Mouse (Mus musculus): ENCODE measurements around the gene Tln2. TPM values are rescaled to one million over a fixed set of nuclear protein-coding genes. Genes with fewer than 3 reads are reported as not detected.

Tln2 gene
- polyA plus RNA-seq, 1 experiment from 2014 or later, result 20.7 TPM

DNA sequence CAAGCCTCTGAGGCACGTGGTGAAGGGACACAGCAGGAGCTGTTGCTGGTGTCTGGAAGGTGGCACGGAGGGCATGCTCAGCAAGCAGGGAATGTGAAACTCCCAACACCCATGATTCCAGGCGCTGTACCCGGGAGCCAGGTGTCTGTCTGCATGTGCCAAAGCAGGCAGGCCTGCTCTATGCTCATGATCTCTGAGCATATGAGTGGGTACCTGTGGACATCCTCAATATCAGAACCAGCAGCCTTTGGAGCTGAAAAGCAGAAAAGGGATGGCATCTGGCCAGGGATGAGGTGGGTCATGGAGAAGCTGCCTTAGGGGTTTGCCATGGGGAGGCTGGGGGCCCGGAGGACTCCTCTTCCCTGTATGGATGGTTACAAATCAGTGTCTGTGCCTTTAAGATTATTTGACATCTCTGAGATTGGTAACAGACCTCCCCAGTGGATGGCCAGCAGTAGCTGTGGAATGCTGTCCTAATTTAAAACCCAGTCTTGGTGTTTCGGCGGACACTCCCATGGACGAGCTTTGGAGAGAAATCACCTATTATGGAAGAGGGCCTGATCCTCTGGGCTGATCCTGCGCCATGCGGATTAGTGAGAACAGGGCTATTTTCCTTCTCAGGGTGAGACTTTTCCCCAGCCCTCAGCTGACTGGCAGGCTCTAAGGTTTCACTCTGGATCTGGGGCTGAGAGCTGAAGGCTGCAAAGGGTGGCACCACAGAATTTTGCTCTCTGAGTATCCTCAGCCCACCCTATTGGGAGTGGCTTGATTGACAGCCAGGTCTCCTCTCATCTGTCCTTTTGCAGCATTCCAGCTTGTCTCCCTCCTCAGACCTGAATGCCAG lies 367.8 kb downstream of the Tln2 start:
- whole genome bisulfite sequencing, result 50% methylated on average over 10 of the region's 10 CpGs
- no peak for DNase-seq (ENCODE audit: low spot score)
- Histone ChIP-seq H3K4me3 (no peak overlapping the region), H3K4me1 (peaks cover 16% of the 10 kb centered on the region), H3K36me3 (no peaks in the 10 kb centered on the region), H3K27ac (replicated peaks) (0 out of 2 replicates have a peak overlapping the region, but pooled peaks have one; percentile 5), H3K9me3 (replicated peaks) (no peaks in the 10 kb centered on the region), H3K27me3 (ENCODE audit: low read depth, poor library complexity, severe bottlenecking) (no peaks in the 10 kb centered on the region)

DNA sequence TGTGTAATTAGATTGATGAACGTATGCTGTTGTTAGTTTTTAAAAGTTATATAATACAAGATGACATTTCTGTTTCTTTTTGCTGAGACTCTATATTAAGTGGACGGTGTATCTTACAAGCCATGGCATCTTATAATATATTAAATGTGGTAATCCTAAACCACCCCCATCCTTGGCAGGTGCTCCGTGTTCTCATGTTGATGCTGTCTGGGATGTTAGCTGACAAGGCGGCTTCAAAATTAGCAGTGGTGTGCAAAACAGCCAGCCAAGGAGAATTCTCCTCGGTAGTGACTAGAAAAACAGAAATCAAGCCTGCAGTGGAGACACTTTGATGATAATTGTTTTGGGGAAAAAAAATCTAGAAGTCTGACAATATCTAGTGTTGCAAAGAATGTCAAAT lies 371.8 kb downstream of the Tln2 start:
- Histone ChIP-seq H3K36me3 (no peaks in the 10 kb centered on the region), H3K27me3 (ENCODE audit: low read depth, poor library complexity, severe bottlenecking) (no peaks in the 10 kb centered on the region), H3K27ac (replicated peaks) (no peak overlapping the region), H3K9me3 (replicated peaks) (no peaks in the 10 kb centered on the region), H3K4me1 (peaks cover 12% of the 10 kb centered on the region), H3K4me3 (no peak overlapping the region)
- DNase-seq (ENCODE audit: low spot score), result no peak
- 92% methylated on average over 5 of the region's 5 CpGs for WGBS

DNA sequence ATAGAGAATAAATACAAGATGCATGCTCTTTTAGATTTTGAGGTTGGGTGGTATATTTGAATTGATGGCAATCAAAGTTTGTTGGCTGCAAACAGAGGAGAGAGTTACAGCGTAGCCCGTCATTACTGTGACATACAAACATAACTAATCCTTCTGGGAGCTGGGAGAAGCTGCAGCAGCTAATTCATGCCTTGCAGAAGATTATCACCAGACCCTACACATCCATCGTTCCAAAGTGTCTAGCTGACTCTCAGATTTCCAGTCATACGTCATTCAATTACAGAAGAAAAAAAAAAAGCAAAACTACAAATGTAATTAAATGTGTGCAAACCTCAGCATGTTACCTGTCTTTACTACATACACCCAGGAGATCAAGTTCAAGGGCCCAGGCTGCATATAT lies 372.3 kb downstream of the Tln2 start:
- 88% methylated on average over 4 of the region's 4 CpGs for WGBS
- Histone ChIP-seq H3K4me1 (peaks cover 14% of the 10 kb centered on the region), H3K27ac (replicated peaks) (no peak overlapping the region), H3K4me3 (no peak overlapping the region), H3K27me3 (ENCODE audit: low read depth, poor library complexity, severe bottlenecking) (no peaks in the 10 kb centered on the region), H3K36me3 (no peaks in the 10 kb centered on the region), H3K9me3 (replicated peaks) (no peaks in the 10 kb centered on the region)
- DNase-seq (ENCODE audit: low spot score), result no peak

DNA sequence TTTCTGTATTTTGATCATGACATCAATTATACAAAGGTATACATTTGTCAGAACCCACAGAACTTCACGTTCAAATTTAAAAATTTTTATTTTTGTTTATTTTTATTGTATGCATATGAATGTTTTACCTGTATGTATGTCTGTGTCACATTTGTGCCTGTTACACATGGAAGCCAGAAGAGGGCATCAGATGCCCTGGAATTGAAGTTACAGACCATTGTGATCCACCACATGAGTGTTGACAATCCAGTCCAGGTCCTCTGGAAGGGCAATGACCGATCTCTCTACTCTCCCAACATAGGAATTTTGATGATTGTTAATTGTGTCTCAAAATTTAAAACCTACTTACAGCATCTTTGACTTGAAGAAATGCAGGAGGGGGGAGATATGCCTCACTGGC lies 374.9 kb downstream of the Tln2 start:
- DNase-seq (ENCODE audit: low spot score), result no peak
- 81% methylated on average over 2 of the region's 2 CpGs for WGBS
- H3K4me3 ChIP-seq, result no peak overlapping the region
- 0 out of 2 replicates have a peak, but pooled peaks cover 5% of the 10 kb centered on the region for H3K4me1 ChIP-seq
- H3K9me3 ChIP-seq (replicated peaks), result no peaks in the 10 kb centered on the region
- no peaks in the 10 kb centered on the region for H3K27me3 ChIP-seq (ENCODE audit: low read depth, poor library complexity, severe bottlenecking)
- no peak overlapping the region for H3K27ac ChIP-seq (replicated peaks)
- H3K36me3 ChIP-seq, result no peaks in the 10 kb centered on the region

DNA sequence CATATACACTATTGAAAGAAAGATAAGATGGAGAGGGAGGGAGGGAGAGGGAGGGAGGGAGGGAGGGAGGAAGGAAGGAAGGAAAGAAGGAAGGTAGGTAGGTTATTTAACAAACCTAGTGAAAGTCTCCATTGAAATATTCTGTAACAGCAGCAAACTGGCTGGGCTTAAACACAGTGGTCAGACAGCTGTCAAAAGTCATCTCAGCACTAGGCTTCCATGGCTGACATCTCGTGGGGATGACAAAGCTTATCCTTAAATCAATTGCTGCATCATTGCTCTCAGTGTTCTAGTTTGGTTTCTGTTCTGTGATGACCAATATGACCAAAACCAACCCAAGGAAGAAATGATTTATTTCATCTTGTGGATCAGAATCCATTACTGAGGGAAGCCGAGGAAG lies 376.0 kb downstream of the Tln2 start:
- Histone ChIP-seq H3K4me3 (no peak overlapping the region), H3K9me3 (replicated peaks) (no peaks in the 10 kb centered on the region), H3K27me3 (ENCODE audit: low read depth, poor library complexity, severe bottlenecking) (no peaks in the 10 kb centered on the region), H3K4me1 (peaks cover 8% of the 10 kb centered on the region; the same call in 1 of the 2 replicates), H3K27ac (replicated peaks) (no peak overlapping the region), H3K36me3 (no peaks in the 10 kb centered on the region)
- 91% methylated on average over 2 of the region's 2 CpGs for WGBS
- no peak for DNase-seq (ENCODE audit: low spot score)

DNA sequence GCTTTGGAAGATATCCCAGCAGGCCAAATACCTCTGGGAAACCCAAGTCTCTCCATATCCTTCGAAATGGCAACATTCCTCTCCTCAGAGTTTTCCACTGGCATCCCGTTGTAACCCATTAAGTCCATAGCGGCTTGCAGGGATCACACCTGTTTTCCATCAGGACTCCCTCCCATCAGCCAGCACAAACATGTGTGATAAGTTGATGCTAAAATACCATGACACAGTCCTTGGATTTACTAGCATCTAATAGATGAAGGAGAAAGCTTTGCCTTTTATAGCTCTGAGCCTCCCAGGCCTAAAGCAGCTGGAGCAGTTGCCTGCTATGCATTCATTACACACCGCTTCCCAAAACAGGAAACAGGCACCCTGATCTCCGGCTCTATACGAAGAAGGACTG lies 377.5 kb downstream of the Tln2 start:
- WGBS, result 78% methylated on average over 6 of the region's 6 CpGs
- DNase-seq (ENCODE audit: low spot score), result no peak
- no peak overlapping the region for H3K27ac ChIP-seq (replicated peaks)

DNA sequence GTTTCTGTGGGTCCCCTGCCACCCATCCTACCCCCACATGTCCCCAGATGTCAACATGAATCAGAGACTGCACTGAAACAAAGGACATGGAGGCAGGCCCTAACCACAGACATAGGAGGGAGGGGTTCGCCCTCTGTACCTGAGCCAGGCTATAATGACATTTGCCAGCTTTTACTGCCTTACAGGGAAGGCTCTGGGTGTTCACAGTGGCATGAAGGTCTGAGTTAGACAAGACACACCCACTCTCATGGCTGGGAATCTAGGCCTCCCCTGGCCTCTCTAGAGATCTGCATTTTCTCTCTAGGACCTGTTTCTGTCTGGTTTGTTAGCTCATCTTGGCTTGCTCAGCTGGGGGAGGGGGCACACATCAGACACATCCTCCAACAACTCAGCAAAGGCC lies 380.8 kb downstream of the Tln2 start:
- no peak overlapping the region for H3K27ac ChIP-seq (replicated peaks)
- DNase-seq (ENCODE audit: low spot score), result no peak
- peaks cover 13% of the 10 kb centered on the region; the same call in 1 of the 2 replicates for H3K4me1 ChIP-seq
- no peak overlapping the region for H3K4me3 ChIP-seq
- no peaks in the 10 kb centered on the region for H3K27me3 ChIP-seq (ENCODE audit: low read depth, poor library complexity, severe bottlenecking)
- H3K36me3 ChIP-seq, result no peaks in the 10 kb centered on the region
- WGBS, result 74% methylated on average over 1 of the region's 1 CpGs
- H3K9me3 ChIP-seq (replicated peaks), result peaks cover 2% of the 10 kb centered on the region; the same call in 1 of the 2 replicates

More for the DNA sequence above, 377.5 kb downstream of the Tln2 start:
- Histone ChIP-seq H3K36me3 (no peaks in the 10 kb centered on the region), H3K4me3 (no peak overlapping the region), H3K27me3 (ENCODE audit: low read depth, poor library complexity, severe bottlenecking) (no peaks in the 10 kb centered on the region), H3K4me1 (peaks cover 13% of the 10 kb centered on the region; the same call in 1 of the 2 replicates), H3K9me3 (replicated peaks) (no peaks in the 10 kb centered on the region)

DNA sequence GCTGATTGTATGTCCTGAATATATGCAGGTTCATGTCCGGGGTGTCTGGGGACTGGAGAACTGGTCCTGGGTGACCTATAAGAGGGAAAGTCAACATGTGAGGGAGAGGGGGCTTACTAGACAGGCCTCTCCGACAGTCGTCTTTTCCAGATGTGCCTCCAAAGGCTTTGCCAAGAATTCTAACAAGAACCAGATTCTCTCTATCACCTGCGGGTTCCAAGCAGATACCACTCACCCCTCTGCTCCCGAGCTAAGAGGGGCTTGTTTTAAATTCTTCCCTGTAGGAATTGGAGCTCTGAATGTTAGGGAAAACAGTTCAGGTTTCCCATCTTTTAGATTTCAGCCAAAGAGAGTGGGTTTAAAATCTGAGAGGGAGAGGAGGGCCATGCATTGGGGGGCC lies 381.3 kb downstream of the Tln2 start:
- Histone ChIP-seq H3K27me3 (ENCODE audit: low read depth, poor library complexity, severe bottlenecking) (no peaks in the 10 kb centered on the region), H3K9me3 (replicated peaks) (peaks cover 4% of the 10 kb centered on the region; the same call in 1 of the 2 replicates), H3K36me3 (no peaks in the 10 kb centered on the region), H3K4me3 (no peak overlapping the region), H3K4me1 (peaks cover 13% of the 10 kb centered on the region; the same call in 1 of the 2 replicates), H3K27ac (replicated peaks) (no peak overlapping the region)
- no peak for DNase-seq (ENCODE audit: low spot score)
- 71% methylated on average over 5 of the region's 5 CpGs for WGBS

DNA sequence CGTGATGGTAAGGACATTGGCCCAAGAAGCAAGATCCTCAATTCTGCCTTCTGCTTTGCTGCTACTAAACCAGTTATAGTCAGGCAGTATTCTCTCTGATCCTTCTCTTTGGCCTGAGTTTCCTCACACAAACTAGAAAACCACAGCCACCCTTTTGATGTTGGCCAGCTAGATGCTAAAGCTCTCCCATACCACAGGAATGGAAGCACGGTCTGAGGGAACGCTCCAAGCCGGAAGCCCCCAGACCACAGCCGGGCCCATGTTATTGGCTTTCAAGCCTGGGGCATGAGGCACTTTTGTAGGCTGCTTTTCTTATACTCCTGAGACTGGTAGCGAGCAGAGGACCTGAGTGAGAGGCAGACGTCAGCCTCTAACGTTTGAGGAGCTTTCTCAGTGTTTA lies 383.4 kb downstream of the Tln2 start:
- WGBS, result 83% methylated on average over 8 of the region's 8 CpGs
- DNase-seq (ENCODE audit: low spot score), result no peak
- Histone ChIP-seq H3K36me3 (no peaks in the 10 kb centered on the region), H3K27me3 (ENCODE audit: low read depth, poor library complexity, severe bottlenecking) (no peaks in the 10 kb centered on the region), H3K4me3 (no peak overlapping the region), H3K4me1 (peaks cover 10% of the 10 kb centered on the region; the same call in 1 of the 2 replicates), H3K9me3 (replicated peaks) (peaks cover 8% of the 10 kb centered on the region), H3K27ac (replicated peaks) (no peak overlapping the region)

DNA sequence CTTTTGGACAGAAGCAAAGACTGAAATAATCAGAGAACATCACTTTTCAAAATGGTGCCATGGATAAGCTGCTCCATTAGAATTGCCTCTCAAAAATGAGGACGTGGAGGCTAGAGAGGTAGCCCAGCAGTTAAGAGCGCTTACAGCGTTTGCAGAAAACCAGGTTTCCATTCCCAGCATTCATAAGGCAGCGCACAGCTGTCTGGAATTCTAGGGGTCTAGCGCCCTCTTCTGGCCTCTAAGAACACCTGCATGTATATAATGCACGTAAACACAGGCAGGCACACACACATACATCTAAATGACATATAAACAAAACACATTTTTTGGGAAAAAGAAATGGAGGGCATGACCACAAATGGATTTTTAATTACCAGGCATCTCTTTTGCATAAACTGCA lies 385.7 kb downstream of the Tln2 start:
- H3K36me3 ChIP-seq, result no peaks in the 10 kb centered on the region
- H3K4me1 ChIP-seq, result peaks cover 17% of the 10 kb centered on the region; the same call in 1 of the 2 replicates
- no peak overlapping the region for H3K4me3 ChIP-seq
- 93% methylated on average over 6 of the region's 6 CpGs for WGBS
- H3K9me3 ChIP-seq (replicated peaks), result peaks cover 12% of the 10 kb centered on the region
- DNase-seq (ENCODE audit: low spot score), result no peak
- no peaks in the 10 kb centered on the region for H3K27me3 ChIP-seq (ENCODE audit: low read depth, poor library complexity, severe bottlenecking)
- H3K27ac ChIP-seq (replicated peaks), result no peak overlapping the region

DNA sequence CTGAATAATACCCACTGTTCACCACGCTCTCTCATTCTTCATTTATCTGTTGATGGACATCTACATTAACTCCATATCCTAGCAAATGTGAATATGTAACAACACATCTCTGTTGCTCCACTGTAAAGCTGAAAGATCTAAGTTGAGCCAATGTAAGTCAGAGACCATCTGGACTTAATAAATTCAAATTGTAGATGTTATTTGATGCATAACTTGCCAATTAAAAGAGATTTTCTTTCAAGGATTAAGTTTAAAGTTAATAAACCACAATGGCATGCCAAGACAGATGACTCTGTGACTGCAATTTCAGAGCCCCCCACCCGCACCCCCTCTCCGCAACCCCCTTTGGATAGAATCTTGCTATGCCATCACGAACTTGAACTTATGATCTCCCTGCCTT lies 386.3 kb downstream of the Tln2 start:
- DNase-seq (ENCODE audit: low spot score), result no peak
- Histone ChIP-seq H3K27ac (replicated peaks) (no peak overlapping the region), H3K36me3 (no peaks in the 10 kb centered on the region), H3K9me3 (replicated peaks) (peaks cover 12% of the 10 kb centered on the region), H3K4me3 (no peak overlapping the region), H3K4me1 (0 out of 2 replicates have a peak, but pooled peaks cover 13% of the 10 kb centered on the region), H3K27me3 (ENCODE audit: low read depth, poor library complexity, severe bottlenecking) (no peaks in the 10 kb centered on the region)
- WGBS, result 94% methylated on average over 4 of the region's 4 CpGs

DNA sequence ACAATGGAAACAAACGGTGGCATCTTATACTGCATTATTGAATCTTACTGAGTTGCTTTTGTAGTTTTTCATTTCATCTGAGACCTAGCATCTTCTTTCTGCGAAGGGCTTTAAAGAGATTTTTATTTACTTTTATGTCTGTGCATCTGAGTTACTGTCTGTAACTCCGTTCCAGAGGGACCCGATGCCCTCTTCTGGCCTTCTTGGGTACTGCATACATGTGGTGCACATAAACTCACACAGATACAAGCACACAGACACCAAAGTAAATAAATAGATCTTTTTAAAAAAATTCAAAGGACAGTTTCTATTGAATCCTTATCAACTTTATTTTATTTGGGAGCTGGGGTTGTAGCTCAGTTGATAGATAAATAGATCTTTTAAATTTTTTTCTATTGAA lies 388.1 kb downstream of the Tln2 start:
- Histone ChIP-seq H3K4me1 (peaks cover 18% of the 10 kb centered on the region), H3K27ac (replicated peaks) (no peak overlapping the region), H3K27me3 (ENCODE audit: low read depth, poor library complexity, severe bottlenecking) (no peaks in the 10 kb centered on the region), H3K4me3 (no peak overlapping the region), H3K9me3 (replicated peaks) (peaks cover 12% of the 10 kb centered on the region), H3K36me3 (no peaks in the 10 kb centered on the region)
- WGBS, result 96% methylated on average over 4 of the region's 4 CpGs
- no peak for DNase-seq (ENCODE audit: low spot score)

DNA sequence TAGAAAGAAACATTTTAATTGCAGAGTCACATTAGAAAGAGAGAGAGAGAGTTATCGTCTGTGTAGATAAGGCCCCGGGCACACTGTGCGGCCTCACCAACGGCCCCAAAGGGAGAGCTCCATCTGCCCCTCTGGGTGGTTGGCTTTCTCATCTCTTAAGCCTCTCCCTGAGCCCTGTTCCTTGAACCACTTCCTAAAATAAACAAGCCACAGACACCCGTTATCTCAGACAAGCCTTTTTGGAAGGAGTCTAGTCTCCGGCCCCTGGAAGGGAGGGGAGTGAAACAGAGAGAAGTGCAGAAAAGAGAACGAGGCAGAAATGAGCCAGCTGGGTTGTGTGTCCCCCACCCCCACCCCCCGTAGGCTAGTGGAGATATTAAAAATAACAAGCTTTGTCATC lies 388.7 kb downstream of the Tln2 start:
- peaks cover 12% of the 10 kb centered on the region for H3K9me3 ChIP-seq (replicated peaks)
- DNase-seq (ENCODE audit: low spot score), result no peak
- no peaks in the 10 kb centered on the region for H3K27me3 ChIP-seq (ENCODE audit: low read depth, poor library complexity, severe bottlenecking)
- H3K36me3 ChIP-seq, result no peaks in the 10 kb centered on the region
- WGBS, result 82% methylated on average over 8 of the region's 8 CpGs
- H3K4me3 ChIP-seq, result no peak overlapping the region
- H3K4me1 ChIP-seq, result peaks cover 18% of the 10 kb centered on the region
- no peak overlapping the region for H3K27ac ChIP-seq (replicated peaks)

Measured in midbrain, embryonic 10.5 days (tissue).